Mouse (Mus musculus): ENCODE results near the gene BC049352.

DNA sequence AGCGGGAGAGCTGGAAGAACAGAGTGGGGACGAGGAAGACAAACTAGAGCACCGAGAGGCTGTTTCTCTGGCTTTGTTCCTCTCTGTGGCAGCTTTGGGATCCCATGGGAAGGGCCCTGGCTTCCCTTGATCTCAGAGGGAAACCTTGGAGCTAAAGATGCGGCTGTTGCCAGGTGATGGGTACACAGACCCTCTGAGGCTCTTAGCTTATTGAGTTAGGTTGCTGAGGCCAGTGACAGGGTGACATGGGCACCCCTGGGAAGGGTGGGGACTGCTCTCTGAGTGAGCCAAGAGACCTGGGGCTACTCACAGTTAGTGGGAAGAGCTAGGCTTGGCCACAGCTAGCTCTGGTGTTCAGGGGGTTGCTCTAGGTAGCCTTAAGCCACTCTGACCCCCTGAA lies 13.7 kb downstream of the BC049352 start:
- TF ChIP-seq CTCF (IDR thresholded peaks at IDR 0.05; ENCODE audit: insufficient read depth, low read length) = no peak
- no peak for TF ChIP-seq POLR2A (IDR thresholded peaks at IDR 0.05; ENCODE audit: borderline replicate concordance, extremely low read depth, low read depth, low read length)
